Mouse (Mus musculus) midbrain, embryonic 10.5 days (tissue): ENCODE measurements around the gene Hs3st4. TPM values are rescaled to one million over a fixed set of nuclear protein-coding genes. Genes with fewer than 3 reads are reported as not detected.
A peak's percentile ranks its signal among the peaks of the same experiment; 100 is the strongest.

ENCODE experiments used
- DNase-seq: peaks from one replicate; pipeline ENCODE4 v3.0.0-alpha.2; 2017; ENCODE audit warnings: low spot score
- H3K27ac ChIP-seq: fragments of 300-500 bp; sonication (generic); replicated peaks from 2 replicates; pipeline ENCODE4 v1.5.1; 2016; ENCODE audit warnings: mild to moderate bottlenecking
- H3K27me3 ChIP-seq: fragments of 300-500 bp; sonication (generic); 2 replicates; pipeline ENCODE4 v1.6.1; 2016; ENCODE audit warnings: low read depth, mild to moderate bottlenecking; ENCODE audit not compliant: poor library complexity, severe bottlenecking
- H3K36me3 ChIP-seq: fragments of 300-500 bp; sonication (generic); 2 replicates; pipeline ENCODE4 v1.6.1; 2016; ENCODE audit warnings: mild to moderate bottlenecking, moderate library complexity
- H3K4me1 ChIP-seq: fragments of 300-500 bp; sonication (generic); 2 replicates; pipeline ENCODE4 v1.6.1; 2016
- H3K4me3 ChIP-seq: fragments of 300-500 bp; sonication (generic); 2 replicates; pipeline ENCODE4 v1.5.1; 2016; ENCODE audit warnings: mild to moderate bottlenecking, moderate library complexity
- H3K9me3 ChIP-seq: fragments of 300-500 bp; sonication (generic); replicated peaks from 2 replicates; pipeline ENCODE4 v1.6.1; 2016; ENCODE audit warnings: mild to moderate bottlenecking
- WGBS: fragments of 180-500 bp; shearing (Covaris S2); methylation state at CpG from one replicate; pipeline ENCODE4 v1.1.7; 2016; 5-methylcytosine and 5-hydroxymethylcytosine counted together
- polyA plus RNA-seq: library from polyadenylated mRNA; unstranded; fragments of >200 nt; fragmentation: Nextera tagmentation; extraction: Ambion mirVana; gene quantifications from 2 replicates; pipeline ENCODE4 v1.2.1, GENCODE M21; 2016

The Hs3st4 gene
- 0.10 and 0.21 TPM in 2 replicates for polyA plus RNA-seq

DNA sequence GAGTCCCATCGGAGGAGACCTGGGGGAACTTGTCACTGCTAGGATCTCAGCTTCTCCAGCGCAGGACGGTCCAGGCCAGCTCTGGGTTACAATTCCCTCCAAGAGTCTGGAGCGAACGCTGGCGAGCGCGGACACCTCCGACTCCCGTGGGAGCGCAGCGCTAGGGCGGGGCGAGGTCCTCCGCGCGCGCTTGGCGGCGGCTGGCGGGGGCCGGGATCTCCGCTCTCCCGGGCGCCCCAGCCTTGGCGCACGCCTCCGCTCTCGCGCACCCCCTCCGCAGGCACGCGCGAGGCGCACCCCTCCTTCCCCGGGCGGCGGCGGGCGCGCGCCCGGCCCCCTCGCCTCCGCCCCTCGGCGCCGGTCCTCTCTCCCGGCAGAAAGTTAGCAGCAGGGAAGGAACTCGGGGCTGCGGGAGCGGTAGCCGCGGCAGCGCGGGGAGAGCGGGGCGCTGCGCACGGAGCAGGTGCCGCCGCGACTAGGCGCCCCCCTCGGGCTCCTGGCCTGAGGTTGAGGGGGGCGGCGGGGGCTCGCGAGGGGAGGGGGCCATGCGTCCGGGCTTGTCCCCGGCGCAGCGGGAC lies at the start of gene Hs3st4:
Gene Hs3st4, plus strand, starts transcription at position 409 of the 578 bp plus-strand sequence.
- H3K4me3 ChIP-seq: peak within 1 kb of the TSS; percentile 76
- H3K9me3 ChIP-seq: no peaks in the 10 kb centered on the region
- H3K27me3 ChIP-seq: peaks cover 90% of the 10 kb centered on the region
- under 1% methylated on average over 57 of the region's 74 CpGs for WGBS
- H3K4me1 ChIP-seq: peaks cover 19% of the 10 kb centered on the region
- H3K36me3 ChIP-seq: no peaks in the 10 kb centered on the region
- DNase-seq: peak; percentile 51
- H3K27ac ChIP-seq: no peak within 1 kb of the TSS; the same call in 1 of the 2 replicates

DNA sequence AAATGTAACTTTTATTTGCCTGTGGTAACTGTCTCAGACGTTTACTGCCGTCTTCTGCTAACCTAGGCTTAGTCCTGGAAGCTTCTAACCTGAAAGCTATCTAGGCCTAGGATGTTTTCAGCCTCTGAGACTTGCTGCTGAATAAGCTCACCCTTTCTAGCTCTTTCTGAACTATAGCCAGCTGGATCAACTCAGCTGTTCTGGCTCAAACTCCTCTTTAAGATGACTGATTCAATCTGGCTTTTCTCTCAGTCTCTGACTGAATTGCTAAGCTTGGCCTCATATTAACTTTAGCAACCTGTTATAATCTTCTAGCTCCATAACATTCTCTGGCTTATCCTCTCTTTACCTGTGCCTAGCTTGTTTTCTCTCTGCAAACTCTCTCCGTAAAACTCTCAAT lies 35.8 kb upstream of the Hs3st4 start:
- H3K4me3 ChIP-seq: no peak overlapping the region
- no peaks in the 10 kb centered on the region for H3K4me1 ChIP-seq
- no peaks in the 10 kb centered on the region for H3K27me3 ChIP-seq
- no peak for DNase-seq
- WGBS: 82% methylated on average over 3 of the region's 3 CpGs
- H3K9me3 ChIP-seq: no peaks in the 10 kb centered on the region
- no peaks in the 10 kb centered on the region for H3K36me3 ChIP-seq
- H3K27ac ChIP-seq: no peak overlapping the region

GRCm38 (mm10) chr7:123963021-123963420 lies 19.6 kb upstream of the Hs3st4 start:
- Histone ChIP-seq H3K27me3 (no peaks in the 10 kb centered on the region), H3K4me3 (no peak overlapping the region), H3K36me3 (no peaks in the 10 kb centered on the region), H3K27ac (no peak overlapping the region), H3K4me1 (no peaks in the 10 kb centered on the region), H3K9me3 (0 out of 2 replicates have a peak, but pooled peaks cover 10% of the 10 kb centered on the region)
- no peak for DNase-seq
- 92% methylated on average over 5 of the region's 5 CpGs for WGBS

- WGBS: 46% methylated on average over 10 of the region's 10 CpGs
- Histone ChIP-seq H3K27ac (no peak overlapping the region), H3K36me3 (no peaks in the 10 kb centered on the region), H3K27me3 (no peaks in the 10 kb centered on the region), H3K4me1 (no peaks in the 10 kb centered on the region), H3K4me3 (no peak overlapping the region), H3K9me3 (0 out of 2 replicates have a peak, but pooled peaks cover 10% of the 10 kb centered on the region)
- DNase-seq: no peak
Observed at GRCm38 (mm10) chr7:123964559-123965142, 18.0 kb upstream of the Hs3st4 start.

DNA sequence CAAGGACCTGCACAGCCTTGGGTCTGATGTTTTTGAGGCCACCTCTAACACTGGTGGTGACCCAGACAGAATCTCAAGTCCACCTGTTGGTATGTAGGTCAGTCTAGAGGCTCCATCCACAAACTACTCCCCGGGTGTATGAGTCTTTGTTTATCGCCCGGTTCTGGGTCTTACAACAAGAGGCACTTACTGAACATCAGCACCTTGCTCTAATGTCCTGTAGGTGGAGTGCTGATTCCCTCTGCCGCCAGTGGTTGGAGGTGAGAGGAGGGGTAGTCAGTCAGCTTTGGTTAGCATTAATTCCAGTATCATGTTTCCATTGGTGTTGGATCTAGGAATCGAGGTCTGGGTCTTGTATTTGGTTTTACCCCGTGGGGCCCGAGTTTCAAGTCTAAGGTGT lies 17.2 kb upstream of the Hs3st4 start:
- H3K4me3 ChIP-seq: no peak overlapping the region
- H3K27me3 ChIP-seq: no peaks in the 10 kb centered on the region
- no peak overlapping the region for H3K27ac ChIP-seq
- no peaks in the 10 kb centered on the region for H3K36me3 ChIP-seq
- 0 out of 2 replicates have a peak, but pooled peaks cover 10% of the 10 kb centered on the region for H3K9me3 ChIP-seq
- no peak for DNase-seq
- H3K4me1 ChIP-seq: no peaks in the 10 kb centered on the region
- WGBS: 65% methylated on average over 7 of the region's 7 CpGs

GRCm38 (mm10) chr7:123975441-123975840 lies 7.2 kb upstream of the Hs3st4 start:
- 65% methylated on average over 7 of the region's 7 CpGs for WGBS
- Histone ChIP-seq H3K4me3 (no peak overlapping the region), H3K9me3 (no peaks in the 10 kb centered on the region), H3K36me3 (no peaks in the 10 kb centered on the region), H3K27me3 (peaks cover 20% of the 10 kb centered on the region), H3K4me1 (no peaks in the 10 kb centered on the region), H3K27ac (no peak overlapping the region)
- DNase-seq: no peak

DNA sequence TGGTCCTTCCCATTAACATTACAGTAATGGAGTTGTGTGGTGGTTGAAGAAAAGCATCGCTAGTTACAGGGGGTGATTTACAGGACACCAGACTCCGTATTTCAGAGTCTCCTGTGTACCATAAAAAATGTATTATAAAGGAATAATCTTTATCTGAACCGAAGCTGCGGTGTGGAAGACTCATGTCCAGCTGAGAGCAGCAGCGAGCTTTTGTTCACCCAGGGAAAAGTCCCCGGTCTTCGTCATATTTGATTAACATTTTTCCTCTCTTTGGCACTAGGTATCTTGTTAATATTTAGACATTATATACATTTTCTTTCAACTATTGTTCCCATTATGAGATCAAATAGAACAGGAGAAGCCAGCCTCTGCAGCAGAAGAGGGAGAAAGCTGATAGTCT lies 1.2 kb upstream of the Hs3st4 start:
- peaks cover 19% of the 10 kb centered on the region for H3K4me1 ChIP-seq
- H3K4me3 ChIP-seq: no peak overlapping the region
- H3K9me3 ChIP-seq: no peaks in the 10 kb centered on the region
- no peaks in the 10 kb centered on the region for H3K36me3 ChIP-seq
- WGBS: 40% methylated on average over 7 of the region's 7 CpGs
- DNase-seq: no peak
- H3K27ac ChIP-seq: no peak overlapping the region
- H3K27me3 ChIP-seq: peaks cover 80% of the 10 kb centered on the region

DNA sequence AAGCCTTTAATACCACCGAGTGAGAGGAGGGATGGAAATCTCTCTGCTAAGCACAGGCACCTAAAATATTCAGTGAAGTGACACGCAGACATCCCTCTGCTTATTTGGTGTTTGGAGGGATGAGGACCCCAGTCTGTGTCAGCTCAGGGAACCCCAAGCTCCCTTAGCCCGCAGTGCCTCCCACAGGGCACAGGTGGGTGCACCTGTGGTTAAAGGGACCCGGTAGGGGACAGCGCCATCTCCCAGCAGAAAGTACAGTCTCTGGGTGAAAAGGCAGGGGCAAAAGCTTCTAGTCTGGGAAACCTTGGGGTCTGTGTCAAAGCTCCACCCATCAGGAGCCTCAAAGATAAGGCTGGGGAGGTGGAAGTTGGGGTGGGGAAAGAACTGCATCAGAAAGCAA lies 659 bp upstream of the Hs3st4 start:
- peak overlapping the region; percentile 76 for H3K4me3 ChIP-seq
- DNase-seq: no peak
- no peaks in the 10 kb centered on the region for H3K36me3 ChIP-seq
- WGBS: 4% methylated on average over 5 of the region's 5 CpGs
- no peaks in the 10 kb centered on the region for H3K9me3 ChIP-seq
- peaks cover 19% of the 10 kb centered on the region for H3K4me1 ChIP-seq
- peaks cover 86% of the 10 kb centered on the region for H3K27me3 ChIP-seq
- no peak overlapping the region for H3K27ac ChIP-seq

GRCm38 (mm10) chr7:123983177-123984046 lies 743 bp downstream of the Hs3st4 start:
- Histone ChIP-seq H3K27me3 (peaks cover 89% of the 10 kb centered on the region), H3K9me3 (no peaks in the 10 kb centered on the region), H3K4me1 (peaks cover 19% of the 10 kb centered on the region), H3K36me3 (no peaks in the 10 kb centered on the region), H3K4me3 (peak overlapping the region; percentile 76), H3K27ac (no peak overlapping the region)
- WGBS: 4% methylated on average over 94 of the region's 97 CpGs
- DNase-seq: peak; percentile 52

DNA sequence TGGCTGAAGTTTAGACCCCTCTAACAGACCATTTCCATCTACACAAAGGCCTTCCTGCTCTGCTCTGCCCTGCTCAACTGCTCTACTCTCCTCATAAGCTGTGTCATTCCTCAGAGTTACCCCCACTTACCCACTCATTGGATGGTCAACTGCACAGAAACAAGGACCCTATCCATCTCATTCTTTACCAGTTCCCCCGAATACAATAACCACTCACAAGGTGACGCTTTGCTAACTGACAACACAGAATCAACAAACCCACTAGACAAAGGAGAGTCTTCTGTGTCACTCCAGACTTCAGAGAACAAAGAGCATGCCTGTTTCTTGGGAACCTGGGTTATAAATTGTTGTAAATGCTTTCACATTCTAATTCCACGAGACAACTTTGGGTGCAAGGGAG lies 9.5 kb downstream of the Hs3st4 start:
- Histone ChIP-seq H3K27ac (no peak overlapping the region), H3K4me3 (no peak overlapping the region), H3K36me3 (no peaks in the 10 kb centered on the region), H3K27me3 (peaks cover 3% of the 10 kb centered on the region; the same call in 1 of the 2 replicates), H3K4me1 (no peaks in the 10 kb centered on the region), H3K9me3 (no peaks in the 10 kb centered on the region)
- 71% methylated on average over 3 of the region's 3 CpGs for WGBS
- DNase-seq: no peak

- no peaks in the 10 kb centered on the region for H3K4me1 ChIP-seq
- H3K36me3 ChIP-seq: no peaks in the 10 kb centered on the region
- H3K9me3 ChIP-seq: no peaks in the 10 kb centered on the region
- WGBS: 48% methylated on average over 3 of the region's 3 CpGs
- no peak overlapping the region for H3K27ac ChIP-seq
- no peak for DNase-seq
- H3K27me3 ChIP-seq: no peaks in the 10 kb centered on the region
- no peak overlapping the region for H3K4me3 ChIP-seq
Observed at GRCm38 (mm10) chr7:123997266-123997665, 14.6 kb downstream of the Hs3st4 start.

DNA sequence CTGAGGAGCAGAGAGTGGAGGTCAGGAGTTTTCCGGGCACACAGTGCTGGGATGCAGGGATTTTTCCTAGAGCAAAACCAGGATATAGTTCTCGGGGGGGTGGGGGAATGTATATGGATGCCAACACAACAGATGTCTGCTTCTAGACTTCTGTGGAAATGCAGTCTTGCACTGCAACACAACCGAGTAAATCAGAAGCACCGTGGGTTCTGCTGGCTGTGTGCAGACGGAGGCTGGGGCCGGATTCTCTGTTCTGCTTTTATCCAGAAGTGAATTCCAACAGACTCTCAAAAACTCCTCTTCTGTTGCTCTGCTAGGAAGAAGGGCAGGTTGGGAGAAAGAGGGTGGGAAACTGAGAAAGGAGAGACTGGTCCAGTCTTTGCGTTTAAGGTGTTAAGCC lies 15.9 kb downstream of the Hs3st4 start:
- Histone ChIP-seq H3K4me1 (no peaks in the 10 kb centered on the region), H3K36me3 (no peaks in the 10 kb centered on the region), H3K27ac (no peak overlapping the region), H3K27me3 (no peaks in the 10 kb centered on the region), H3K9me3 (no peaks in the 10 kb centered on the region), H3K4me3 (no peak overlapping the region)
- no peak for DNase-seq
- WGBS: 79% methylated on average over 7 of the region's 7 CpGs

GRCm38 (mm10) chr7:124026908-124027307 lies 44.2 kb downstream of the Hs3st4 start:
- WGBS: 89% methylated on average over 5 of the region's 5 CpGs
- H3K9me3 ChIP-seq: no peaks in the 10 kb centered on the region
- H3K4me3 ChIP-seq: no peak overlapping the region
- DNase-seq: no peak
- no peak overlapping the region for H3K27ac ChIP-seq
- no peaks in the 10 kb centered on the region for H3K27me3 ChIP-seq
- H3K36me3 ChIP-seq: no peaks in the 10 kb centered on the region
- no peaks in the 10 kb centered on the region for H3K4me1 ChIP-seq
